Mouse (Mus musculus) central nervous system, embryonic 18 days (tissue): ENCODE measurements around the gene Lax1. TPM values are rescaled to one million over a fixed set of nuclear protein-coding genes. Genes with fewer than 3 reads are reported as not detected.

ENCODE experiments used
- polyA plus RNA-seq: library from polyadenylated mRNA; depleted of rRNA; stranded (reverse); fragments of >200 nt; gene quantifications from 2 replicates; pipeline ENCODE4 v1.2.3, GENCODE M21; 2012; rRNA removed

Lax1 gene
- 0.44 and 0.52 TPM in 2 replicates for polyA plus RNA-seq

GRCm38 (mm10) chr1:133689897-133690296 is at the start of gene Lax1:
Gene Lax1 (minus strand): TSS chr1:133690108.

GRCm38 (mm10) chr1:133661203-133661933 is 28.5 kb downstream of the Lax1 start, which contains the start of gene Gm38394:
Gene Gm38394 (minus strand): TSS chr1:133661318.

DNA sequence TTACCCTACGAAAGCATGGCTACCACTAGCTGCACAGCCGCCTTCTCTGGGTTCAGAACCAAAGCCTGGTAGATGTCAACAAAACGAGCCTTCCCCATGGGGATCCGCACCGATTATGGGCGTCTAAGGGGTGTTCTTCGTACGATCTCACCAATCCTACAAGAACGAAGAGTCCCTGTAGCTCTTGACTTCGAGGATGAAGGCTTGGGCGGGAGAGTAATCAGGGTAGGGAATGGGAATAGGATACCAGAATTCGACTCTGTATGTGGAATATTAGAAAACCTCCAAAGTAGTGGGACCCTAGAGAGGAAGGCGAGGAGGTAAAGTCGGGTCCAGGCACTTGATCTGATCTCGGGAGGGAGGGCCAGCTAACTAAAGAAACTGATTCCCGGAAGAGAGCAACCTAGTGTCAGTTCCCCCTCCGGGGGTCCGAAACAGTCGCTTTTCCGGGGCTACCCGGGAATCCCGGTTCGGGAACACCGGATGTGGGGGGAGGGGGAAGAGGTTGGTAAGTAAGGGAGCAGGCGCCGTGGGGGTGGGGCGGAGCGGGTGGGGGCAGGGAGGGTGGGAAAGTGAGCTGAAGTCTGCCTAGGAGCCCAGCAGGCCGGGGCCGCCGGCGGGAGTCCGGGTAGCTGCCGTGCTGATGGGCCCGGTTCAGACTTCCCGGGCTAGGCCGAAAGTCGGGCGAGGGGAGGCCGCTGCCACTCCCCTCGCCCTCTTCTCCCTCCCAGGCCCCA is 29.3 kb downstream of the Lax1 start, which contains the start of gene Zbed6:
Zbed6 (minus strand) TSS at position 420 of the 737 bp plus-strand sequence.

Other genes starting within 250 kb of the Lax1 start
- 272 and 288 TPM in 2 replicates for gene Snrpe, start 79.8 kb downstream of the Lax1 start, polyA plus RNA-seq
- 7.0 and 7.1 TPM in 2 replicates for gene Zbed6, start 29.2 kb downstream of the Lax1 start, polyA plus RNA-seq
- 6.3 and 6.6 TPM in 2 replicates for gene Gm38394, start 28.8 kb downstream of the Lax1 start, polyA plus RNA-seq
- 21.9 and 24.6 TPM in 2 replicates for gene Atp2b4, start 110.9 kb upstream of the Lax1 start, polyA plus RNA-seq
- gene Optc, start 217.9 kb upstream of the Lax1 start, polyA plus RNA-seq = 6.0 and 6.4 TPM in 2 replicates
- gene Prelp, start 231.3 kb upstream of the Lax1 start, polyA plus RNA-seq = 2.5 and 3.1 TPM in 2 replicates